Mouse (Mus musculus): ENCODE results near the gene Gys1. TPM values are rescaled to one million over a fixed set of nuclear protein-coding genes. Genes with fewer than 3 reads are reported as not detected.

Gene Gys1
- polyA plus RNA-seq, 1 experiment, result 24.4 TPM

DNA sequence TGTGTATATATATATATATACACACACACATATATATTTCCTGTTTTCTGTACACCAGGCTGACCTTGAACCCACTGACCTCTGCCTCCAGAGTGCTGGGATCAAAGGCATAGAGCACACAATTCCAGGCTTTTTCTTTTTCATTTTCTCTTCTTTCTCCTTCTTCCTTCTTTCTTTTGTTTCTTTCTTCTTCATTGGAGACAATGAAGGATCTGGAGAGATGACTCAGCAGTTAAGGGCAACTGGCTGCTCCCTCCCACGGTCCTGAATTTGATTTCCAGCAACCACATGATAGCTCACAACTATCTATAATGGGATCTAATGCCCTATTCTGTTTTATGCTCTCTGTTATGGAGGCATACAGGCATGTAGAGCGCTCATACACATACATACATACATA, 37.9 kb upstream of the Gys1 start:
- TF ChIP-seq POLR2A (IDR thresholded peaks at IDR 0.05; ENCODE audit: insufficient read depth, low read length), result no peak
- TF ChIP-seq EP300 (IDR thresholded peaks at IDR 0.05; ENCODE audit: insufficient read depth, low read depth, low read length), result no peak
- TF ChIP-seq CTCF (IDR thresholded peaks at IDR 0.05; ENCODE audit: low read depth, low read length), result no peak
- peaks cover 26% of the 10 kb centered on the region for H3K36me3 ChIP-seq (ENCODE audit: control insufficient read depth, insufficient read depth, low read length, poor library complexity, severe bottlenecking)
- H3K27ac ChIP-seq (ENCODE audit: insufficient read depth, low read length), result peak overlapping the region; percentile 93
- no peaks in the 10 kb centered on the region for H3K9me3 ChIP-seq (replicated peaks; ENCODE audit: control insufficient read depth, insufficient read depth, low read length, poor library complexity, severe bottlenecking)
- peak overlapping the region; percentile 50 for H3K9ac ChIP-seq (ENCODE audit: low read depth, poor library complexity, severe bottlenecking)
- H3K4me3 ChIP-seq (ENCODE audit: low read depth, low read length), result no peak overlapping the region
- no peaks in the 10 kb centered on the region for H3K27me3 ChIP-seq (ENCODE audit: control insufficient read depth, insufficient read depth, low read length, poor library complexity, severe bottlenecking)
- H3K4me1 ChIP-seq (ENCODE audit: control insufficient read depth, insufficient read depth, low read length), result peaks cover 9% of the 10 kb centered on the region

DNA sequence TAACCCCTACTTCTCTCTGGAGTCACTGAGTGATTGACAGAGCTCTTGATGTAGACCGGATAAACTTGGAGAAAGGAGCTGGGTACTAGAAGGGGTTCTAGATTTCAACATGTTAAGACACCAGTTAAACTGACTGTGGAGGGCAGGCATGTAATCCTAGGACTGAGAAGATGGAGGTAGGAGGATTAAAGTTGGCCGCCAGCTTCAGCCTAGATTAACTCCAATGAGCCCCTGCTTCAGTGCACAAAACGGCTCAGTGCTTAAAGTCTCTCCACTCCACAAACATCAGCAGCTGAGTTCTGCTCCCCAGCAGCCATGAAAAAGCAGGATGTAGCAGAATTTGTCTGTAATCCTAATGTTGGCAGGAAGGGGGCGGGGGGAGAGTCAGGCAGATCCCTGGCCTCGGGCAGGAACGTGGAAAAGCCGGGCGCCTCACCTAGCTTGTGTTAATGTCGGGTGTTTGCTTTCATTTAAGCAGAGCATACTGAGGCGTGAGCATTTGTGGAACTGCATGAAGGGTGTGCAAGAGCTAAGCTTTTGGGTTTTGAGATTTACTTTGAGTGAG, 33.0 kb upstream of the Gys1 start:
- H3K4me3 ChIP-seq (ENCODE audit: low read depth, low read length), result no peak overlapping the region
- TF ChIP-seq POLR2A (IDR thresholded peaks at IDR 0.05; ENCODE audit: insufficient read depth, low read length), result no peak
- no peak for TF ChIP-seq EP300 (IDR thresholded peaks at IDR 0.05; ENCODE audit: insufficient read depth, low read depth, low read length)
- TF ChIP-seq CTCF (IDR thresholded peaks at IDR 0.05; ENCODE audit: low read depth, low read length), result no peak
- H3K36me3 ChIP-seq (ENCODE audit: control insufficient read depth, insufficient read depth, low read length, poor library complexity, severe bottlenecking), result no peaks in the 10 kb centered on the region
- no peaks in the 10 kb centered on the region for H3K27me3 ChIP-seq (ENCODE audit: control insufficient read depth, insufficient read depth, low read length, poor library complexity, severe bottlenecking)
- H3K4me1 ChIP-seq (ENCODE audit: control insufficient read depth, insufficient read depth, low read length), result peaks cover 9% of the 10 kb centered on the region
- peak overlapping the region; percentile 30; the same call in 1 of the 2 replicates for H3K27ac ChIP-seq (ENCODE audit: insufficient read depth, low read length)
- peak overlapping the region; percentile 7; the same call in 1 of the 2 replicates for H3K9ac ChIP-seq (ENCODE audit: low read depth, poor library complexity, severe bottlenecking)
- H3K9me3 ChIP-seq (replicated peaks; ENCODE audit: control insufficient read depth, insufficient read depth, low read length, poor library complexity, severe bottlenecking), result no peaks in the 10 kb centered on the region

DNA sequence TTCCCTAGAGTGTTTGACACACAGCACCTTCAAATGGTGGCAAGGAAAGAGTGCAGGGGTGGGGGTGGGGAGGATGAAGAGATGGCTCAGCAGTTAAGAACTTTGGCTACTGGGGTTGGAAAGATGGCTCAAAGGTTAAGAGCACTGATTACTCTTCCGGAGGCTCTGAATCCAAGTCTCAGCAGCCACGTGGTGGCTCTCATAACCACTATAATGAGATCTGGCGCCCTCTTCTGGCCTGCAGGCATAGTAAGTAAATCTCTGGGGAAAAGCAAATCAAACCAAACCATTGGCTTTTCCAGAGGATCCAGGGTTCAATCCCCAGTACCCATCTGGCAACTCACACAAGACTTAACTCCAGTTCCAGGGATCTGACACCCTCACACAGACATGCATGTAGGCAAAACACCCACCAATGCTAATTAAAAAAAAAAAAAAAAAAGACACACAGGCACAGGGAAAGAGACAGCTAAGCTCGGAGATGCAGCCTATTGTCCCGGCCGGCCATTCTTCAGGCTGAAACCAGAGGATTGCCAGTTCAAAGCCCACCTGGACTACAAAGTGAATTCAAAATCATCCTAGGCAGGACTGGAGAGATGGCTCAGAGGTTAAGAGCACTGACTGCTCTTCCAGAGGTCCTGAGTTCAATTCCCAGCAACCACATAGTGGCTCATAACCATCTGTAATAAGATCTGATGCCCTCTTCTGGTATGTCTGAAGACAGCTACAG, 30.9 kb upstream of the Gys1 start:
- no peaks in the 10 kb centered on the region for H3K36me3 ChIP-seq (ENCODE audit: control insufficient read depth, insufficient read depth, low read length, poor library complexity, severe bottlenecking)
- TF ChIP-seq POLR2A (IDR thresholded peaks at IDR 0.05; ENCODE audit: insufficient read depth, low read length), result no peak
- TF ChIP-seq CTCF (IDR thresholded peaks at IDR 0.05; ENCODE audit: low read depth, low read length), result peak; percentile 63
- TF ChIP-seq EP300 (IDR thresholded peaks at IDR 0.05; ENCODE audit: insufficient read depth, low read depth, low read length), result no peak
- H3K27ac ChIP-seq (ENCODE audit: insufficient read depth, low read length), result no peak overlapping the region
- H3K4me1 ChIP-seq (ENCODE audit: control insufficient read depth, insufficient read depth, low read length), result peaks cover 2% of the 10 kb centered on the region
- H3K9ac ChIP-seq (ENCODE audit: low read depth, poor library complexity, severe bottlenecking), result peak overlapping the region; percentile 44; the same call in 1 of the 2 replicates
- H3K9me3 ChIP-seq (replicated peaks; ENCODE audit: control insufficient read depth, insufficient read depth, low read length, poor library complexity, severe bottlenecking), result no peaks in the 10 kb centered on the region
- H3K27me3 ChIP-seq (ENCODE audit: control insufficient read depth, insufficient read depth, low read length, poor library complexity, severe bottlenecking), result no peaks in the 10 kb centered on the region
- no peak overlapping the region for H3K4me3 ChIP-seq (ENCODE audit: low read depth, low read length)

GRCm38 (mm10) chr7:45405091-45406075, 29.3 kb upstream of the Gys1 start, which contains the start of gene Kcna7:
TSS of gene Kcna7 (plus strand) at chr7:45405653.
- H3K9ac ChIP-seq (ENCODE audit: low read depth, poor library complexity, severe bottlenecking), result peak within 1 kb of the TSS; percentile 92
- peak within 1 kb of the TSS; percentile 88 for H3K4me3 ChIP-seq (ENCODE audit: low read depth, low read length)
- H3K36me3 ChIP-seq (ENCODE audit: control insufficient read depth, insufficient read depth, low read length, poor library complexity, severe bottlenecking), result no peaks in the 10 kb centered on the region
- TF ChIP-seq CTCF (IDR thresholded peaks at IDR 0.05; ENCODE audit: low read depth, low read length) (peak; percentile 87), POLR2A (IDR thresholded peaks at IDR 0.05; ENCODE audit: insufficient read depth, low read length) (no peak)
- H3K9me3 ChIP-seq (replicated peaks; ENCODE audit: control insufficient read depth, insufficient read depth, low read length, poor library complexity, severe bottlenecking), result no peaks in the 10 kb centered on the region
- H3K27ac ChIP-seq (ENCODE audit: insufficient read depth, low read length), result peak within 1 kb of the TSS; percentile 46
- no peaks in the 10 kb centered on the region for H3K4me1 ChIP-seq (ENCODE audit: control insufficient read depth, insufficient read depth, low read length)
- no peaks in the 10 kb centered on the region for H3K27me3 ChIP-seq (ENCODE audit: control insufficient read depth, insufficient read depth, low read length, poor library complexity, severe bottlenecking)

- TF ChIP-seq POLR2A (IDR thresholded peaks at IDR 0.05; ENCODE audit: insufficient read depth, low read length), result peak; percentile 16
- TF ChIP-seq CTCF (IDR thresholded peaks at IDR 0.05; ENCODE audit: low read depth, low read length), result peak; percentile 39
- no peak for TF ChIP-seq EP300 (IDR thresholded peaks at IDR 0.05; ENCODE audit: insufficient read depth, low read depth, low read length)
- H3K27ac ChIP-seq (ENCODE audit: insufficient read depth, low read length), result no peak overlapping the region
Observed at GRCm38 (mm10) chr7:45406157-45407156, 28.2 kb upstream of the Gys1 start.

More at GRCm38 (mm10) chr7:45406157-45407156, 28.2 kb upstream of the Gys1 start:
- Histone ChIP-seq H3K4me3 (ENCODE audit: low read depth, low read length) (peak overlapping the region; percentile 88), H3K9ac (ENCODE audit: low read depth, poor library complexity, severe bottlenecking) (peak overlapping the region; percentile 92), H3K9me3 (replicated peaks; ENCODE audit: control insufficient read depth, insufficient read depth, low read length, poor library complexity, severe bottlenecking) (no peaks in the 10 kb centered on the region), H3K36me3 (ENCODE audit: control insufficient read depth, insufficient read depth, low read length, poor library complexity, severe bottlenecking) (no peaks in the 10 kb centered on the region), H3K27me3 (ENCODE audit: control insufficient read depth, insufficient read depth, low read length, poor library complexity, severe bottlenecking) (no peaks in the 10 kb centered on the region), H3K4me1 (ENCODE audit: control insufficient read depth, insufficient read depth, low read length) (no peaks in the 10 kb centered on the region)
